Mouse (Mus musculus): ENCODE measurements around the gene Ovol2. TPM values are rescaled to one million over a fixed set of nuclear protein-coding genes. Genes with fewer than 3 reads are reported as not detected.
"Not testable (repeated sequence)": the region's sequence is repeated elsewhere in the genome, so short reads cannot be mapped to it uniquely, and the experiment has no call there.

Ovol2 gene
- total and polyA plus RNA-seq, 2 experiments from 2014 or later, result not detected

DNA sequence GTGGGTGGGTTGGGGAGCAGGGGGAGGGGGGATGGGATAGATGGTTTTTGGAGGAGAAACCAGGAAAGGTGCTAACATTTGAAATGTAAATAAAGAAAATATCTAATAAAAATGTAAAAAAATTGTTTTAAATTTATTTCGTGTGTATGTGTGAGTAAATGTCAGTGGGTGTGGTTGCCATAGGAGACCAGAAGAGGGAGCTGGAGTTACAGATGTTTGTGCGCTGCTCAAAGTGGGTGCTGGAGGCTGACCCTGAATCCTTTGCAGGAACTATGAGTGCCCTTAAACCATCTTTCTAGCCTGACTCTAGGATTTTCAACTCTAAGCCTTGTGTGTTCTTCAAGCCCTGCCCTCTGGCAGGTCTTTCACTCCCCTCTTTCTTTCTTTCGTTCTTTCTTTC lies 16.6 kb upstream of the Ovol2 start:
- no peaks in the 10 kb centered on the region for H3K27me3 ChIP-seq (ENCODE audit: control insufficient read depth, insufficient read depth, low read length)
- WGBS, result 67% methylated on average over 3 of the region's 3 CpGs
- DNase-seq (ENCODE audit: low spot score) (no peak), ATAC-seq (ENCODE audit: insufficient read depth, low read depth) (no peak)
- no peaks in the 10 kb centered on the region for H3K36me3 ChIP-seq (replicated peaks; ENCODE audit: control insufficient read depth, insufficient read depth, low read length)
- H3K4me2 ChIP-seq (ENCODE audit: low read depth, low read length), result no peak overlapping the region
- no peak overlapping the region for H3K27ac ChIP-seq (ENCODE audit: low read depth)
- no peak overlapping the region for H3K9ac ChIP-seq (replicated peaks; ENCODE audit: low read depth, low read length)
- no peaks in the 10 kb centered on the region for H3K9me3 ChIP-seq (replicated peaks; ENCODE audit: control insufficient read depth, low read length)
- no peaks in the 10 kb centered on the region for H3K4me1 ChIP-seq (ENCODE audit: control insufficient read depth, insufficient read depth)
- H3K4me3 ChIP-seq (ENCODE audit: low read depth, low read length), result no peak overlapping the region
- TF ChIP-seq EP300 (IDR thresholded peaks at IDR 0.05; ENCODE audit: low read depth), result no peak
- no peak for TF ChIP-seq CTCF (IDR thresholded peaks at IDR 0.05; ENCODE audit: low read depth)

DNA sequence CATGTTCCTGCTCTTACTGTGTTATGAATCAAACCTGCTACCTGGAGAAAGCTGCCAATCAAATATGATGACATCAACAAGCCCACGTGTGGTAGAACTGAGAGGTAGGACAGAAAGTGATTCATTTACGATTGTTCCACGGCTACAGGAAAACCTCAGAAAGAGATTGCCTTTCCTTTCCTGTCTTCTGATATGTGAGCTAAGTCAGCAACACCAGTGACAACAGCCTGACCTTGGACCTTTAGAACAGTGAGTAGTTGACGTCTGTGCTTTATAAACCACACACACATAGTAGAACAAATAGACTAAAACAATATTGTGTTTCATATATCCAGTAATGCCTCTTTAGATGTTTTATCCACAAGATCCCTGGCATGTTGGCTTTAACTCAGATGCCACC lies 11.2 kb upstream of the Ovol2 start:
- no peak overlapping the region for H3K4me3 ChIP-seq (ENCODE audit: low read depth, low read length)
- H3K27ac ChIP-seq (ENCODE audit: low read depth), result no peak overlapping the region
- ATAC-seq (ENCODE audit: insufficient read depth, low read depth), result no peak
- no peak for DNase-seq (ENCODE audit: low spot score)
- H3K36me3 ChIP-seq (replicated peaks; ENCODE audit: control insufficient read depth, insufficient read depth, low read length), result no peaks in the 10 kb centered on the region
- no peak overlapping the region for H3K4me2 ChIP-seq (ENCODE audit: low read depth, low read length)
- TF ChIP-seq EP300 (IDR thresholded peaks at IDR 0.05; ENCODE audit: low read depth) (no peak), CTCF (IDR thresholded peaks at IDR 0.05; ENCODE audit: low read depth) (no peak)
- WGBS, result 60% methylated on average over 4 of the region's 4 CpGs
- no peaks in the 10 kb centered on the region for H3K9me3 ChIP-seq (replicated peaks; ENCODE audit: control insufficient read depth, low read length)
- no peaks in the 10 kb centered on the region for H3K4me1 ChIP-seq (ENCODE audit: control insufficient read depth, insufficient read depth)
- no peak overlapping the region for H3K9ac ChIP-seq (replicated peaks; ENCODE audit: low read depth, low read length)
- H3K27me3 ChIP-seq (ENCODE audit: control insufficient read depth, insufficient read depth, low read length), result no peaks in the 10 kb centered on the region

DNA sequence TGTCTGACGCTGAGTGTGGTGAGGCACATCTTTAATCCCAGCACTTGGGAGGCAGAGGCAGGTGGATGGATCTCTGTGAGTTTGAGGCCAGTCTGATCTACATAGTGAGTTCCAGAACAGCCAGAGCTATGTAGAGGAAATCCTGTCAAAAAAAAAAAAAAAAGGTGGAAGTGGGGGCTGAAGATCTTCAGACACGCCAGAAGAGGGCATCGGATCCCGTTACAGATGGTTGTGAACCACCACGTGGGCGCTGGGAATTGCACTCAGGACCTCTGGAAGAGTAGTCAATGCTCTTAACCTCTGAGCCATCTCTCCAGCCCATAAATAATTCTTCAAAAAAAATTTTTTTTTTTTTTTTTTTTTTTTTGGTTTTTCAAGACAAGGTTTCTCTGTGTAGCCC lies 6.2 kb upstream of the Ovol2 start:
- DNase-seq (ENCODE audit: low spot score); H3K9me3 ChIP-seq (replicated peaks; ENCODE audit: control insufficient read depth, low read length); H3K9ac ChIP-seq (replicated peaks; ENCODE audit: low read depth, low read length); H3K4me2 ChIP-seq (ENCODE audit: low read depth, low read length); H3K4me1 ChIP-seq (ENCODE audit: control insufficient read depth, insufficient read depth); ATAC-seq (ENCODE audit: insufficient read depth, low read depth); H3K36me3 ChIP-seq (replicated peaks; ENCODE audit: control insufficient read depth, insufficient read depth, low read length); H3K4me3 ChIP-seq (ENCODE audit: low read depth, low read length); H3K27ac ChIP-seq (ENCODE audit: low read depth): not testable (repeated sequence)
- 72% methylated on average over 6 of the region's 6 CpGs for WGBS
- peaks cover 22% of the 10 kb centered on the region for H3K27me3 ChIP-seq (ENCODE audit: control insufficient read depth, insufficient read depth, low read length)

DNA sequence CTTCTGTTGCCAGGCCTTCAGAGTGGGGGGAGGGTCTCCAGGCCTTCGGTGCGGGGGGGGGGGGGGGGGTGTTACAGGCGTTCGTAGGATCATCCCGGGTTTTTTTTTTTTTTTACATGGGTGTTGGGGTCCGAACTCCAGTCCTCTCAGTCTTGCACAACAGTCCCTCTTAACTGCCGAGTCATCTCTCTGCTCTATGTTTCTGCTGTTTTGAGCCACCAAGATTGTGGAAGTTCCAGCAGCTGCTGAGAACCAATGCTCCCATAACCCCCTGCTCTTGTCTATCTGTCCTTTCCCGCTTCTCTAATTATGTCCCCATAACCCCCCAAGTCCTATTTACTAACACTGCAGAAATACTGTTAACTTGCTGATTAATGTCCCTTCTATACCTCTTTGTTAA lies 5.8 kb upstream of the Ovol2 start:
- WGBS, result 53% methylated on average over 8 of the region's 8 CpGs
- no peak overlapping the region for H3K4me3 ChIP-seq (ENCODE audit: low read depth, low read length)

DNA sequence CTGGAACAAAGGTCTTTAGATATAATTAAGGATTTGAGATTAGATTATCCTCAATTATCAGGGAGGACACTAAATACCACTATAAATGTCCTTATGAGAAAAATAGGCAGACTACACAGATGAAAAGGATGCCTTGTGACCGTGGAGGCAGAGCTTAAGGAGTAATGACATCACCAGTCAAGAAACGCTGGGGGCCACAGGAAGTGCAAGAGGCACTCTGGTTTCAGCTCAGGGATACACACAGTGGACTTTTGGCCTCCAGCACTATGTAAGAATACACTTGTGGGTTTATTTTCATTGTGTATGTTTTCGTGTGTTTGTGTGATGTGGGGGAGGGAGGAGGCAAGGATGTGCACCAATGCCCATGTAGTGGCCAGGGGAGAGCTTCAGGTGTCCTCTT lies 5.3 kb upstream of the Ovol2 start:
- Histone ChIP-seq H3K27ac (ENCODE audit: low read depth) (no peak overlapping the region), H3K4me2 (ENCODE audit: low read depth, low read length) (no peak overlapping the region), H3K27me3 (ENCODE audit: control insufficient read depth, insufficient read depth, low read length) (peaks cover 27% of the 10 kb centered on the region), H3K4me1 (ENCODE audit: control insufficient read depth, insufficient read depth) (0 out of 2 replicates have a peak, but pooled peaks cover 7% of the 10 kb centered on the region), H3K36me3 (replicated peaks; ENCODE audit: control insufficient read depth, insufficient read depth, low read length) (no peaks in the 10 kb centered on the region), H3K9me3 (replicated peaks; ENCODE audit: control insufficient read depth, low read length) (no peaks in the 10 kb centered on the region), H3K4me3 (ENCODE audit: low read depth, low read length) (no peak overlapping the region), H3K9ac (replicated peaks; ENCODE audit: low read depth, low read length) (no peak overlapping the region)
- 45% methylated on average over 3 of the region's 3 CpGs for WGBS
- DNase-seq (ENCODE audit: low spot score) (no peak), ATAC-seq (ENCODE audit: insufficient read depth, low read depth) (no peak)
- TF ChIP-seq CTCF (IDR thresholded peaks at IDR 0.05; ENCODE audit: low read depth) (no peak), EP300 (IDR thresholded peaks at IDR 0.05; ENCODE audit: low read depth) (no peak)

More for the DNA sequence above, 5.8 kb upstream of the Ovol2 start:
- Histone ChIP-seq H3K4me2 (ENCODE audit: low read depth, low read length) (no peak overlapping the region), H3K9me3 (replicated peaks; ENCODE audit: control insufficient read depth, low read length) (no peaks in the 10 kb centered on the region), H3K27ac (ENCODE audit: low read depth) (no peak overlapping the region), H3K36me3 (replicated peaks; ENCODE audit: control insufficient read depth, insufficient read depth, low read length) (no peaks in the 10 kb centered on the region), H3K27me3 (ENCODE audit: control insufficient read depth, insufficient read depth, low read length) (peaks cover 24% of the 10 kb centered on the region), H3K4me1 (ENCODE audit: control insufficient read depth, insufficient read depth) (0 out of 2 replicates have a peak, but pooled peaks cover 3% of the 10 kb centered on the region), H3K9ac (replicated peaks; ENCODE audit: low read depth, low read length) (no peak overlapping the region)
- TF ChIP-seq EP300 (IDR thresholded peaks at IDR 0.05; ENCODE audit: low read depth), result no peak
- DNase-seq (ENCODE audit: low spot score) (no peak), ATAC-seq (ENCODE audit: insufficient read depth, low read depth) (no peak)

DNA sequence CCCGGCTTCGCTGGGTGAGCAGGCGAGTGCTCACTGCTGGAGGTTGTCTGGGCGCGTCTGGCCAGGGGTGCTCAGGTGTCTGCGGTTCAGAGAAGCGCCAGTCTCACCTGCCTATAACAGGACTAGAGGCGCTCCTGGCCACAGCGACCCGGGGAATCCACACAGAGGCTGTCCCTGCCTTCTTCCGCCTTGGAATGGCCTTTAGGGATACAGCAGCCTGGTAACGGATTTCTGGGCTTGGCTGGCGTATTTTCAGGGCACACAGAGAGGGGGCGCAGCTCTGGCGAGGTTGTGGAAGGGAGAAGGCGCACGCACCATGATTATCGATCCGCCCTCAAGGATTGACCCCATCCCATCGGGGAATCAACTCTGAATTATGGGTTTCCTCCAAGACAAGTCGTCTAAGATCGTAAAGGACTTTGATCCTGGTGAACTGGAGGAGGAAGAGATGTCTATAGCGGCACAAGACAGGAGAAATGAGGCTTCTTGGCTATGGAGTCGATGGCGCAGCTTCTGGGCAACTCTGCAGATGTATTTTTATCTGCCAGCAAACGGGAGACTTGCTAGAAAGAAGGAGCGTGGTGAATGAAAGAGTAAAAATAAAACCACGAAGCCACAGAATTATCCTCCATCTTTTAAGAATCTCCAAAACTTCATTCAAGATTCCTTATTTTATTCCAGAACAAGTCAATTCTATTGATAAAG lies 1.3 kb upstream of the Ovol2 start:
- no peaks in the 10 kb centered on the region for H3K36me3 ChIP-seq (replicated peaks; ENCODE audit: control insufficient read depth, insufficient read depth, low read length)
- H3K4me3 ChIP-seq (ENCODE audit: low read depth, low read length), result peak overlapping the region; percentile 63
- H3K4me1 ChIP-seq (ENCODE audit: control insufficient read depth, insufficient read depth), result peaks cover 21% of the 10 kb centered on the region
- no peak for TF ChIP-seq EP300 (IDR thresholded peaks at IDR 0.05; ENCODE audit: low read depth)
- 0 out of 2 replicates have a peak, but pooled peaks have one; percentile 8 for TF ChIP-seq CTCF (IDR thresholded peaks at IDR 0.05; ENCODE audit: low read depth)
- H3K27ac ChIP-seq (ENCODE audit: low read depth), result no peak overlapping the region
- peak overlapping the region; percentile 96 for H3K4me2 ChIP-seq (ENCODE audit: low read depth, low read length)
- no peak for ATAC-seq (ENCODE audit: insufficient read depth, low read depth)
- no peak for DNase-seq (ENCODE audit: low spot score)
- no peak overlapping the region for H3K9ac ChIP-seq (replicated peaks; ENCODE audit: low read depth, low read length)
- H3K27me3 ChIP-seq (ENCODE audit: control insufficient read depth, insufficient read depth, low read length), result peaks cover 66% of the 10 kb centered on the region
- no peaks in the 10 kb centered on the region for H3K9me3 ChIP-seq (replicated peaks; ENCODE audit: control insufficient read depth, low read length)
- 10% methylated on average over 28 of the region's 28 CpGs for WGBS
